Mouse (Mus musculus) liver, adult 2 months (tissue): ENCODE data around the gene Prm3.

Experiments
- CTCF ChIP-seq: fragments of 200-500 bp; IDR thresholded peaks from 2 replicates; pipeline ENCODE4 v1.5.1; 2011; ENCODE audit warnings: low read depth, low read length, control low read depth
- POLR2A ChIP-seq: fragments of 200-500 bp; IDR thresholded peaks from 2 replicates; pipeline ENCODE4 v1.6.1; 2011; ENCODE audit warnings: low read length, control low read depth; ENCODE audit not compliant: insufficient read depth; ENCODE audit errors: extremely low read depth

- no peak for TF ChIP-seq POLR2A
- no peak for TF ChIP-seq CTCF
These were observed 24.1 kb upstream of the Prm3 start for GRCm38 (mm10) chr16:10814864-10815263.
